In the genomic region with DNA sequence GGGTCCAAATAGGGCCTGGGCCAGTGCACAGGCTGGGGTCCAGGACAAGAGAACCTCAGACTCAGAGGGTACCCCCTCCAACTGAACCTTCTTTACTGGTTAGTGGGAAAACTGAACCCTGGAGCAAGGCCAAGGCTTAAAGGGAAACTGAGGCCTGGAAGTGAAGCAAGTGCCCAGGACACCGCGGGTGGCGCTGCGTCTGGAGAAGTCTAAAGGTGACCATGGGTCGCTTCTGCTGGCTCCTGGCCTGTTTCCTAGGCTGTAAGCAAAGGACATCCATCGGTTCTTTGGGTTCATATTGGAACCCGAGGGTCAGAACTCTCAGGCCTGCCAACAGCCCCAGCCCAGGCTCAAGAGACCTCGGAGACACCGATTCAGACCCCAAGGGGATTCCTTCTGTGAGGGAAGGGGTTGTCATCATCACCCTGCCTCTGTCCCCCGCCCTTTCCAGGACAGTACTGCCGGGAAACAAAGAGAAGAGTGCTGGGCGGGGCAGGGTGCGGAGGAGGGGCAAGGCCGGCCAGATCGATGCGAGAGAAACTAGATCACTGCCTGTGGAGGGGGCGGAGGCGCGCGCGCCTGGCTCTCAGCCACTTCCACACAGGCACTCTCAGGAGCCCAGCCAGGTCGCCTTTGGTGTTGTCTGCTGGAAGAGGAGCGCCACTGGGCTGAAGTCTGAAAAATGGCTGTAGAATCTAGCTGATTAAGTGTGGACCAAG, we compare ENCODE assay signal across 8 mouse cellular contexts. TPM values are rescaled to one million over a fixed set of nuclear protein-coding genes. Genes with fewer than 3 reads are reported as not detected.
A peak's percentile ranks its signal among the peaks of the same experiment; 100 is the strongest.
DNase-seq lines count a peak whose midpoint lies in the region; ATAC-seq and TF ChIP-seq lines count a peak whose summit lies in the region.

No protein-coding gene starts in this region.

- H3K36me3 ChIP-seq in lung, embryonic 16.5 days (ENCODE audit: control insufficient read depth, insufficient read depth, low read length) = no peaks in the 10 kb centered on the region
- no peaks in the 10 kb centered on the region for H3K36me3 ChIP-seq in midbrain, embryonic 15.5 days (replicated peaks)

- peak overlapping the region; percentile 16 for H3K4me3 ChIP-seq in lung, embryonic 16.5 days (ENCODE audit: low read length)
- no peak overlapping the region for H3K4me3 ChIP-seq in lung, adult 2 months (replicated peaks; ENCODE audit: extremely low read depth, low read depth, low read length)
- peak overlapping the region; percentile 72; the same call in 1 of the 2 replicates for H3K4me3 ChIP-seq in midbrain, embryonic 15.5 days

- no peak for TF ChIP-seq POLR2A in lung, adult 2 months (IDR thresholded peaks at IDR 0.05; ENCODE audit: borderline replicate concordance, extremely low read depth, low read depth, low read length)

- H3K27me3 ChIP-seq in lung, embryonic 16.5 days (ENCODE audit: control insufficient read depth, insufficient read depth, low read depth, low read length) = peaks cover 37% of the 10 kb centered on the region
- H3K27me3 ChIP-seq in midbrain, embryonic 15.5 days (replicated peaks) = peaks cover 17% of the 10 kb centered on the region

- no peak for DNase-seq in lung, adult 2 months
- DNase-seq in embryo, embryonic 10 days (ENCODE audit: low spot score) = peak; percentile 78
- peak; percentile 32 for DNase-seq in heart, adult 8-10 months (ENCODE audit: low spot score)
- peak; percentile 51 to 52 for DNase-seq in layer of hippocampus, postnatal 36 days
- DNase-seq in urinary bladder, postnatal 36 days (ENCODE audit: low spot score in 2 of 2) = peak; percentile 17 to 30

- H3K4me1 ChIP-seq in lung, embryonic 16.5 days (replicated peaks; ENCODE audit: control insufficient read depth, insufficient read depth, low read length) = peaks cover 13% of the 10 kb centered on the region
- H3K4me1 ChIP-seq in lung, adult 2 months (ENCODE audit: control insufficient read depth, insufficient read depth, low read length) = no peaks in the 10 kb centered on the region
- peaks cover 23% of the 10 kb centered on the region for H3K4me1 ChIP-seq in midbrain, embryonic 15.5 days

- WGBS in lung, embryonic 16.5 days = 5% methylated on average over 23 of the region's 23 CpGs
- WGBS in lung, adult 2 months = 10% methylated on average over 23 of the region's 23 CpGs
- WGBS in midbrain, embryonic 15.5 days = 4% methylated on average over 23 of the region's 23 CpGs

- peak overlapping the region; percentile 33 for H3K4me2 ChIP-seq in lung, embryonic 16.5 days (ENCODE audit: low read depth, low read length)
- H3K4me2 ChIP-seq in midbrain, embryonic 15.5 days = peak overlapping the region; percentile 75

- no peak for TF ChIP-seq CTCF in lung, adult 2 months (IDR thresholded peaks at IDR 0.05; ENCODE audit: insufficient read depth, low read length)

- ATAC-seq in lung, embryonic 16.5 days (ENCODE audit: low read depth) = peak; percentile 39; the same call in 1 of the 2 replicates
- ATAC-seq in midbrain, embryonic 15.5 days (replicated peaks) = no peak
- ATAC-seq in monocyte, adult 5-6 weeks (replicated peaks; ENCODE audit: insufficient number of reproducible peaks, low FRiP score, low TSS enrichment, poor library complexity, severe bottlenecking) = no peak

- no peaks in the 10 kb centered on the region for H3K9me3 ChIP-seq in lung, embryonic 16.5 days (ENCODE audit: control insufficient read depth, low read length)
- no peaks in the 10 kb centered on the region for H3K9me3 ChIP-seq in midbrain, embryonic 15.5 days

- H3K27ac ChIP-seq in lung, embryonic 16.5 days (ENCODE audit: low read length) = no peak overlapping the region
- no peak overlapping the region for H3K27ac ChIP-seq in midbrain, embryonic 15.5 days

- 0 out of 2 replicates have a peak overlapping the region, but pooled peaks have one; percentile 18 for H3K9ac ChIP-seq in lung, embryonic 16.5 days (ENCODE audit: low read length)
- no peak overlapping the region for H3K9ac ChIP-seq in midbrain, embryonic 15.5 days

RNA-seq across cellular contexts. Expression of gene Shc2, which starts 0.9 kb away (rescaled TPM):
- polyA plus RNA-seq in lung, embryonic 16.5 days (2015; fragmentation: Nextera tagmentation; extraction: Ambion mirVana) = 2.0 and 4.2 TPM in 2 replicates
- 2.4 and 2.7 TPM in 2 replicates for polyA plus RNA-seq in lung, adult 2 months (2012; rRNA removed)
- 1 to 10 TPM; 1.2 to 2.0 (median 1.2) TPM for total RNA-seq in heart, adult 8-10 months (2022)
- 10 to 100 TPM; 44.0 to 44.8 TPM for total RNA-seq in layer of hippocampus, postnatal 36 days (2021)
- polyA plus RNA-seq in midbrain, embryonic 15.5 days (2015; fragmentation: Nextera tagmentation; extraction: Ambion mirVana) = 27.9 and 30.1 TPM in 2 replicates
- not detected in 3 replicates for total RNA-seq in monocyte, adult 5-6 weeks (2017)

RNA-seq across cellular contexts. Expression of gene Odf3l2, which starts 6.9 kb away (rescaled TPM):
- polyA plus RNA-seq in lung, embryonic 16.5 days (2015; fragmentation: Nextera tagmentation; extraction: Ambion mirVana) = not detected in 2 replicates
- not detected in 2 replicates for polyA plus RNA-seq in lung, adult 2 months (2012; rRNA removed)
- not detected for total RNA-seq in heart, adult 8-10 months (2022)
- under 1 TPM in 1 of 2 experiments, not detected in 1; 0.61 TPM for total RNA-seq in layer of hippocampus, postnatal 36 days (2021)
- polyA plus RNA-seq in midbrain, embryonic 15.5 days (2015; fragmentation: Nextera tagmentation; extraction: Ambion mirVana) = 0.41 and 0.44 TPM in 2 replicates
- total RNA-seq in monocyte, adult 5-6 weeks (2017) = not detected in 3 replicates

RNA-seq across cellular contexts. Expression of gene C2cd4c, which starts 24.8 kb away (rescaled TPM):
- not detected in 2 replicates for polyA plus RNA-seq in lung, embryonic 16.5 days (2015; fragmentation: Nextera tagmentation; extraction: Ambion mirVana)
- not detected in 2 replicates for polyA plus RNA-seq in lung, adult 2 months (2012; rRNA removed)
- total RNA-seq in heart, adult 8-10 months (2022) = under 1 TPM in 1 of 4 experiments, not detected in 3; 0.16 TPM
- 10 to 100 TPM; 14.6 to 14.8 TPM for total RNA-seq in layer of hippocampus, postnatal 36 days (2021)
- polyA plus RNA-seq in midbrain, embryonic 15.5 days (2015; fragmentation: Nextera tagmentation; extraction: Ambion mirVana) = 0.49 and 0.95 TPM in 2 replicates
- total RNA-seq in monocyte, adult 5-6 weeks (2017) = not detected in 3 replicates

RNA-seq across cellular contexts. Expression of gene Madcam1, which starts 25.7 kb away (rescaled TPM):
- polyA plus RNA-seq in lung, embryonic 16.5 days (2015; fragmentation: Nextera tagmentation; extraction: Ambion mirVana) = 0.53 and 0.69 TPM in 2 replicates
- polyA plus RNA-seq in lung, adult 2 months (2012; rRNA removed) = 0.13 TPM in 1 of 2 replicates, not detected in the other
- total RNA-seq in heart, adult 8-10 months (2022) = not detected
- not detected for total RNA-seq in layer of hippocampus, postnatal 36 days (2021)
- 0.79 and 1.1 TPM in 2 replicates for polyA plus RNA-seq in midbrain, embryonic 15.5 days (2015; fragmentation: Nextera tagmentation; extraction: Ambion mirVana)
- total RNA-seq in monocyte, adult 5-6 weeks (2017) = not detected in 3 replicates

RNA-seq across cellular contexts. Expression of gene Tpgs1, which starts 30.5 kb away (rescaled TPM):
- 57.5 and 58.3 TPM in 2 replicates for polyA plus RNA-seq in lung, embryonic 16.5 days (2015; fragmentation: Nextera tagmentation; extraction: Ambion mirVana)
- 70.4 and 84.7 TPM in 2 replicates for polyA plus RNA-seq in lung, adult 2 months (2012; rRNA removed)
- total RNA-seq in heart, adult 8-10 months (2022) = 10 to 100 TPM; 14.5 to 20.0 (median 16.9) TPM
- total RNA-seq in layer of hippocampus, postnatal 36 days (2021) = 10 to 100 TPM; 64.6 to 68.3 TPM
- polyA plus RNA-seq in midbrain, embryonic 15.5 days (2015; fragmentation: Nextera tagmentation; extraction: Ambion mirVana) = 99.8 and 105 TPM in 2 replicates
- total RNA-seq in monocyte, adult 5-6 weeks (2017) = 8.9 to 28.4 TPM (median 25.4 TPM) in 3 replicates

Comparison
In these comparisons a context has a peak if more than half of its experiments do, and no peak if none do; other contexts are left out.
1. RNA of gene Shc2, which starts 0.9 kb away (total RNA-seq): 44.0 to 44.8 TPM in layer of hippocampus, postnatal 36 days; 1.2 to 2.0 TPM in heart, adult 8-10 months and not detected in monocyte, adult 5-6 weeks; every median in the first group is over 10 times any median in the second.
2. RNA of gene C2cd4c, which starts 24.8 kb away (total RNA-seq): 14.6 to 14.8 TPM in layer of hippocampus, postnatal 36 days; 0.16 TPM in heart, adult 8-10 months and not detected in monocyte, adult 5-6 weeks; every median in the first group is over 10 times any median in the second.